Mouse (Mus musculus) heart, adult 18-20 months (tissue): ENCODE results near the gene Zfp459. TPM values are rescaled to one million over a fixed set of nuclear protein-coding genes. Genes with fewer than 3 reads are reported as not detected.

Experiments
- total RNA-seq, 2 experiments: library from RNA; stranded (reverse); gene quantifications; 2 replicates each; pipeline ENCODE4 v1.2.3; 2021

The Zfp459 gene
- total RNA-seq, 2 experiments from 2014 or later = 0.42 to 0.57 TPM

Other genes with a start within 250 kb of the Zfp459 start
- gene Rsl1, start 248.2 kb downstream of the Zfp459 start, total RNA-seq = 1 to 10 TPM; 2.1 to 3.0 TPM
- under 1 TPM; 0.85 to 0.92 TPM for gene Zfp455, start 226.9 kb downstream of the Zfp459 start, total RNA-seq
- gene Zfp458, start 143.0 kb downstream of the Zfp459 start, total RNA-seq = 1 to 10 TPM; 1.0 to 1.3 TPM
- gene Zfp457, start 114.9 kb downstream of the Zfp459 start, total RNA-seq = 1 to 10 TPM; 3.2 to 4.2 TPM
- gene Zfp595, start 88.8 kb downstream of the Zfp459 start, total RNA-seq = 1 to 10 TPM; 1.4 to 2.7 TPM
- gene Gm28044, start 60.9 kb downstream of the Zfp459 start, total RNA-seq = 1 to 10 TPM in 1 of 2 experiments, not detected in 1; 1.8 TPM
- 1 to 10 TPM in 1 of 2 experiments, under 1 TPM in 1; 0.72 to 1.1 TPM for gene Zfp953, start 60.8 kb downstream of the Zfp459 start, total RNA-seq
- 1 to 10 TPM; 1.9 TPM for gene Gm28041, start 45.7 kb downstream of the Zfp459 start, total RNA-seq
- under 1 TPM; 0.32 to 0.82 TPM for gene Zfp456, start 45.6 kb downstream of the Zfp459 start, total RNA-seq
- 1 to 10 TPM; 1.2 to 1.6 TPM for gene Zfp429, start 21.6 kb downstream of the Zfp459 start, total RNA-seq
- gene Zfp874a, start 30.2 kb upstream of the Zfp459 start, total RNA-seq = 1 to 10 TPM; 7.9 to 8.8 TPM
- 10 to 100 TPM; 14.9 to 17.5 TPM for gene Zfp874b, start 62.8 kb upstream of the Zfp459 start, total RNA-seq
- gene Zfp58, start 79.1 kb upstream of the Zfp459 start, total RNA-seq = 1 to 10 TPM; 3.6 to 3.7 TPM
- gene Gm26965, start 104.7 kb upstream of the Zfp459 start, total RNA-seq = not detected
- gene Zfp87, start 104.8 kb upstream of the Zfp459 start, total RNA-seq = 1 to 10 TPM; 8.8 TPM
- gene Zfp748, start 132.4 kb upstream of the Zfp459 start, total RNA-seq = 1 to 10 TPM; 3.0 to 4.8 TPM
- 1 to 10 TPM; 3.5 to 3.7 TPM for gene Zfp729b, start 188.3 kb upstream of the Zfp459 start, total RNA-seq
- gene Gm49345, start 216.4 kb upstream of the Zfp459 start, total RNA-seq = 1 to 10 TPM in 1 of 2 experiments, not detected in 1; 1.4 TPM
- gene Zfp729a, start 216.4 kb upstream of the Zfp459 start, total RNA-seq = 1 to 10 TPM; 2.7 to 3.5 TPM